Mouse (Mus musculus) liver, embryonic 14.5 days (tissue): ENCODE results near the gene Tnfsf12.

Experiments used
- CTCF ChIP-seq: IDR thresholded peaks from 2 replicates; pipeline ENCODE4 v1.5.1; 2016; ENCODE audit warnings: antibody characterized with exemption, low read depth, control low read depth
- EP300 ChIP-seq: IDR thresholded peaks from 2 replicates; pipeline ENCODE4 v1.6.1; 2016; ENCODE audit warnings: antibody characterized with exemption, low read depth

DNA sequence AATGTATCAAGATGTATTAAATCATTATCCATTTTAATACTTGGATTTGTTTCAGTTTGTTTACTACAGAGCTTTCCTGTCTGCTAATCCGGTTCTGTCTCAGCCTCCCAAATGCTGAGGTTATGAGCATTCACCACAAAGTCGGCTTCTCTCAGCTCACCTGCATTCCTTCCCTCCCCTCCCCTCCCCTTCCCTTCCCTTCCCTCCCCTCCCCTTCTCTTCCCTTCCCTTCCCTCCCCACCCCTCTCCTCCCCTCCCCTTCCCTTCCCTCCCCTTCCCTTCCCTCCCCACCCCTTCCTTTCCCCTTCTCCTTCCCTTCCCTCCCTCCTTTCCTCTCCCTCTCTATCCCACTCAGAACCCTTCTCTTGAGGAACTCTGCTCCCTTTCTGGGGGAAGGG is 9.0 kb upstream of the Tnfsf12 start:
- no peak for TF ChIP-seq EP300
- no peak for TF ChIP-seq CTCF
